Mouse (Mus musculus) neural tube, embryonic 15.5 days (tissue): Measurements from ENCODE around the gene Tkfc. TPM values are rescaled to one million over a fixed set of nuclear protein-coding genes. Genes with fewer than 3 reads are reported as not detected.

Source experiments
- ATAC-seq: fragments of 200-750 bp; cut with Nextera tagmentation; 2 replicates; pipeline ENCODE4 v1.8.0; 2017; ENCODE audit warnings: mild to moderate bottlenecking, moderate TSS enrichment, moderate library complexity; ENCODE audit not compliant: low FRiP score
- H3K27ac ChIP-seq: fragments of 300-500 bp; sonication (generic); replicated peaks from 2 replicates; pipeline ENCODE4 v1.5.1; 2015; ENCODE audit warnings: mild to moderate bottlenecking, inconsistent platforms
- H3K27me3 ChIP-seq: fragments of 300-500 bp; sonication (generic); replicated peaks from 2 replicates; pipeline ENCODE4 v1.6.1; 2015; ENCODE audit warnings: inconsistent platforms
- H3K36me3 ChIP-seq: fragments of 300-500 bp; sonication (generic); 2 replicates; pipeline ENCODE4 v1.6.1; 2015; ENCODE audit warnings: inconsistent platforms
- H3K4me1 ChIP-seq: fragments of 300-500 bp; sonication (generic); 2 replicates; pipeline ENCODE4 v1.6.1; 2015; ENCODE audit warnings: inconsistent platforms
- H3K4me2 ChIP-seq: fragments of 300-500 bp; sonication (generic); 2 replicates; pipeline ENCODE4 v1.6.1; 2015; ENCODE audit warnings: inconsistent platforms, mild to moderate bottlenecking, moderate library complexity
- H3K4me3 ChIP-seq: fragments of 300-500 bp; sonication (generic); replicated peaks from 2 replicates; pipeline ENCODE4 v1.5.1; 2015; ENCODE audit warnings: mild to moderate bottlenecking, inconsistent platforms
- H3K9ac ChIP-seq: fragments of 300-500 bp; sonication (generic); replicated peaks from 2 replicates; pipeline ENCODE4 v1.6.1; 2015; ENCODE audit warnings: mild to moderate bottlenecking, inconsistent platforms
- H3K9me3 ChIP-seq: fragments of 300-500 bp; sonication (generic); replicated peaks from 2 replicates; pipeline ENCODE4 v1.6.1; 2016; ENCODE audit warnings: inconsistent platforms
- WGBS: fragments of 180-500 bp; shearing (Covaris S2); methylation state at CpG from one replicate; pipeline ENCODE4 v1.1.7; 2015; ENCODE audit warnings: mixed read lengths; 5-methylcytosine and 5-hydroxymethylcytosine counted together
- polyA plus RNA-seq: library from polyadenylated mRNA; unstranded; fragments of >200 nt; fragmentation: Nextera tagmentation; extraction: Ambion mirVana; gene quantifications from 2 replicates; pipeline ENCODE4 v1.2.1, GENCODE M21; 2015

Gene Tkfc
- polyA plus RNA-seq, 1 experiment from 2014 or later: 21.8 TPM

- H3K4me3 ChIP-seq: no peak overlapping the region
- peaks cover 9% of the 10 kb centered on the region for H3K36me3 ChIP-seq
- WGBS: 60% methylated on average over 7 of the region's 7 CpGs
- H3K4me2 ChIP-seq: no peak overlapping the region
- no peaks in the 10 kb centered on the region for H3K27me3 ChIP-seq
- H3K27ac ChIP-seq: no peak overlapping the region
- H3K9me3 ChIP-seq: no peaks in the 10 kb centered on the region
- no peak for ATAC-seq
- H3K4me1 ChIP-seq: peaks cover 4% of the 10 kb centered on the region
- no peak overlapping the region for H3K9ac ChIP-seq
Measured at GRCm38 (mm10) chr19:10583550-10584146, 21.8 kb downstream of the Tkfc start.

- no peak overlapping the region for H3K27ac ChIP-seq
- H3K4me3 ChIP-seq: no peak overlapping the region
- ATAC-seq: no peak
- H3K4me2 ChIP-seq: no peak overlapping the region
- peaks cover 15% of the 10 kb centered on the region for H3K4me1 ChIP-seq
- H3K9me3 ChIP-seq: no peaks in the 10 kb centered on the region
- 87% methylated on average over 6 of the region's 6 CpGs for WGBS
- peaks cover 4% of the 10 kb centered on the region; the same call in 1 of the 2 replicates for H3K36me3 ChIP-seq
- no peak overlapping the region for H3K9ac ChIP-seq
- no peaks in the 10 kb centered on the region for H3K27me3 ChIP-seq
Measured at GRCm38 (mm10) chr19:10581984-10582383, 23.5 kb downstream of the Tkfc start.

GRCm38 (mm10) chr19:10580761-10581160, 24.7 kb downstream of the Tkfc start:
- no peak overlapping the region for H3K27ac ChIP-seq
- no peaks in the 10 kb centered on the region for H3K27me3 ChIP-seq
- no peak overlapping the region for H3K9ac ChIP-seq
- H3K36me3 ChIP-seq: peaks cover 4% of the 10 kb centered on the region; the same call in 1 of the 2 replicates
- 84% methylated on average over 3 of the region's 3 CpGs for WGBS
- ATAC-seq: no peak
- H3K9me3 ChIP-seq: no peaks in the 10 kb centered on the region
- H3K4me1 ChIP-seq: peaks cover 21% of the 10 kb centered on the region
- no peak overlapping the region for H3K4me2 ChIP-seq
- H3K4me3 ChIP-seq: no peak overlapping the region

GRCm38 (mm10) chr19:10580102-10580501, 25.4 kb downstream of the Tkfc start:
- WGBS: 88% methylated on average over 3 of the region's 3 CpGs
- H3K36me3 ChIP-seq: peaks cover 5% of the 10 kb centered on the region; the same call in 1 of the 2 replicates
- H3K9me3 ChIP-seq: no peaks in the 10 kb centered on the region
- ATAC-seq: no peak
- H3K27ac ChIP-seq: no peak overlapping the region
- H3K4me3 ChIP-seq: no peak overlapping the region
- H3K4me2 ChIP-seq: no peak overlapping the region
- no peaks in the 10 kb centered on the region for H3K27me3 ChIP-seq
- no peak overlapping the region for H3K9ac ChIP-seq
- H3K4me1 ChIP-seq: peaks cover 28% of the 10 kb centered on the region

GRCm38 (mm10) chr19:10576690-10577561, 28.5 kb downstream of the Tkfc start, which contains the start of the genes Cyb561a3 and Tmem138:
Gene Cyb561a3 (plus strand): TSS chr19:10577172.
Gene Tmem138 (minus strand): TSS chr19:10577362.
- H3K27me3 ChIP-seq: no peaks in the 10 kb centered on the region
- peak; percentile 97 for ATAC-seq
- peak within 1 kb of the TSS; percentile 85 for H3K4me2 ChIP-seq
- peaks cover 31% of the 10 kb centered on the region for H3K36me3 ChIP-seq
- peak within 1 kb of the TSS; percentile 97 for H3K27ac ChIP-seq
- peak within 1 kb of the TSS; percentile 74 for H3K4me3 ChIP-seq
- H3K9me3 ChIP-seq: no peaks in the 10 kb centered on the region
- H3K4me1 ChIP-seq: peaks cover 28% of the 10 kb centered on the region
- H3K9ac ChIP-seq: peak within 1 kb of the TSS; percentile 79
- WGBS: under 1% methylated on average over 44 of the region's 44 CpGs

- Histone ChIP-seq H3K27ac (no peak overlapping the region), H3K36me3 (peaks cover 57% of the 10 kb centered on the region)
- 100% methylated on average over 6 of the region's 6 CpGs for WGBS
Measured at GRCm38 (mm10) chr19:10569627-10570026, 35.8 kb downstream of the Tkfc start.

GRCm38 (mm10) chr19:10565217-10565616, 40.2 kb downstream of the Tkfc start:
- no peaks in the 10 kb centered on the region for H3K9me3 ChIP-seq
- peaks cover 15% of the 10 kb centered on the region for H3K36me3 ChIP-seq
- WGBS: 82% methylated on average over 4 of the region's 4 CpGs
- H3K4me3 ChIP-seq: no peak overlapping the region
- H3K4me1 ChIP-seq: no peaks in the 10 kb centered on the region
- no peaks in the 10 kb centered on the region for H3K27me3 ChIP-seq
- no peak overlapping the region for H3K4me2 ChIP-seq
- H3K9ac ChIP-seq: no peak overlapping the region
- no peak for ATAC-seq
- H3K27ac ChIP-seq: no peak overlapping the region

More at GRCm38 (mm10) chr19:10569627-10570026, 35.8 kb downstream of the Tkfc start:
- H3K27me3 ChIP-seq: no peaks in the 10 kb centered on the region
- no peak overlapping the region for H3K9ac ChIP-seq
- no peak overlapping the region for H3K4me2 ChIP-seq
- H3K9me3 ChIP-seq: no peaks in the 10 kb centered on the region
- no peak for ATAC-seq
- no peaks in the 10 kb centered on the region for H3K4me1 ChIP-seq
- no peak overlapping the region for H3K4me3 ChIP-seq

- no peak overlapping the region for H3K4me2 ChIP-seq
- H3K4me3 ChIP-seq: no peak overlapping the region
- no peaks in the 10 kb centered on the region for H3K9me3 ChIP-seq
- H3K9ac ChIP-seq: no peak overlapping the region
- no peak overlapping the region for H3K27ac ChIP-seq
- H3K4me1 ChIP-seq: no peaks in the 10 kb centered on the region
- 0 out of 2 replicates have a peak, but pooled peaks cover 7% of the 10 kb centered on the region for H3K36me3 ChIP-seq
- H3K27me3 ChIP-seq: no peaks in the 10 kb centered on the region
- 86% methylated on average over 6 of the region's 6 CpGs for WGBS
- ATAC-seq: no peak
Measured at GRCm38 (mm10) chr19:10564278-10564677, 41.2 kb downstream of the Tkfc start.

- Histone ChIP-seq H3K4me2 (no peak overlapping the region), H3K36me3 (no peaks in the 10 kb centered on the region), H3K27ac (no peak overlapping the region), H3K9me3 (no peaks in the 10 kb centered on the region), H3K4me3 (no peak overlapping the region), H3K4me1 (no peaks in the 10 kb centered on the region), H3K27me3 (no peaks in the 10 kb centered on the region), H3K9ac (no peak overlapping the region)
- no peak for ATAC-seq
- 75% methylated on average over 5 of the region's 5 CpGs for WGBS
Measured at GRCm38 (mm10) chr19:10562351-10562750, 43.1 kb downstream of the Tkfc start.

- H3K36me3 ChIP-seq: no peaks in the 10 kb centered on the region
- ATAC-seq: no peak
- no peaks in the 10 kb centered on the region for H3K27me3 ChIP-seq
- H3K9ac ChIP-seq: no peak overlapping the region
- H3K4me1 ChIP-seq: peaks cover 3% of the 10 kb centered on the region; the same call in 1 of the 2 replicates
- no peak overlapping the region for H3K27ac ChIP-seq
- H3K4me2 ChIP-seq: no peak overlapping the region
- no peaks in the 10 kb centered on the region for H3K9me3 ChIP-seq
- H3K4me3 ChIP-seq: no peak overlapping the region
- WGBS: 71% methylated on average over 6 of the region's 6 CpGs
Measured at GRCm38 (mm10) chr19:10561558-10562314, 43.7 kb downstream of the Tkfc start.

- no peaks in the 10 kb centered on the region for H3K9me3 ChIP-seq
- H3K9ac ChIP-seq: no peak overlapping the region
- H3K36me3 ChIP-seq: no peaks in the 10 kb centered on the region
- H3K27ac ChIP-seq: no peak overlapping the region
- peaks cover 12% of the 10 kb centered on the region for H3K4me1 ChIP-seq
- WGBS: 40% methylated on average over 5 of the region's 5 CpGs
- ATAC-seq: no peak
- H3K27me3 ChIP-seq: no peaks in the 10 kb centered on the region
- no peak overlapping the region for H3K4me2 ChIP-seq
- H3K4me3 ChIP-seq: no peak overlapping the region
Measured at GRCm38 (mm10) chr19:10560108-10560507, 45.3 kb downstream of the Tkfc start.
